Mouse (Mus musculus) midbrain, embryonic 13.5 days (tissue): ENCODE measurements around the gene Ptpdc1. TPM values are rescaled to one million over a fixed set of nuclear protein-coding genes. Genes with fewer than 3 reads are reported as not detected.

Experiments used
- ATAC-seq: fragments of 200-750 bp; cut with Nextera tagmentation; 2 replicates; pipeline ENCODE4 v1.8.0; 2017; ENCODE audit warnings: mild to moderate bottlenecking, moderate TSS enrichment, moderate library complexity
- H3K27ac ChIP-seq: fragments of 300-500 bp; sonication (generic); 2 replicates; pipeline ENCODE4 v1.5.1; 2015; ENCODE audit warnings: inconsistent platforms, mild to moderate bottlenecking, moderate library complexity
- H3K27me3 ChIP-seq: fragments of 300-500 bp; sonication (generic); 2 replicates; pipeline ENCODE4 v1.6.1; 2015; ENCODE audit warnings: mild to moderate bottlenecking, inconsistent platforms
- H3K36me3 ChIP-seq: fragments of 300-500 bp; sonication (generic); 2 replicates; pipeline ENCODE4 v1.6.1; 2015; ENCODE audit warnings: mild to moderate bottlenecking, inconsistent platforms
- H3K4me1 ChIP-seq: fragments of 300-500 bp; sonication (generic); replicated peaks from 2 replicates; pipeline ENCODE4 v1.6.1; 2015; ENCODE audit warnings: inconsistent platforms
- H3K4me2 ChIP-seq: fragments of 300-500 bp; sonication (generic); replicated peaks from 2 replicates; pipeline ENCODE4 v1.6.1; 2015; ENCODE audit warnings: moderate library complexity, mild to moderate bottlenecking, inconsistent platforms
- H3K4me3 ChIP-seq: fragments of 300-500 bp; sonication (generic); replicated peaks from 2 replicates; pipeline ENCODE4 v1.5.1; 2015; ENCODE audit warnings: mild to moderate bottlenecking, inconsistent platforms
- H3K9ac ChIP-seq: fragments of 300-500 bp; sonication (generic); replicated peaks from 2 replicates; pipeline ENCODE4 v1.6.1; 2015; ENCODE audit warnings: mild to moderate bottlenecking, inconsistent platforms
- H3K9me3 ChIP-seq: fragments of 300-500 bp; sonication (generic); 2 replicates; pipeline ENCODE4 v1.6.1; 2016; ENCODE audit warnings: mild to moderate bottlenecking, inconsistent platforms
- WGBS: fragments of 180-500 bp; shearing (Covaris S2); methylation state at CpG from one replicate; pipeline ENCODE4 v1.1.7; 2015; 5-methylcytosine and 5-hydroxymethylcytosine counted together
- polyA plus RNA-seq: library from polyadenylated mRNA; unstranded; fragments of >200 nt; fragmentation: Nextera tagmentation; extraction: Ambion mirVana; gene quantifications from 2 replicates; pipeline ENCODE4 v1.2.1, GENCODE M21; 2015

Gene Ptpdc1
- polyA plus RNA-seq, 1 experiment from 2014 or later = 16.5 TPM

- Histone ChIP-seq H3K4me1 (no peaks in the 10 kb centered on the region), H3K4me2 (no peak overlapping the region), H3K4me3 (no peak overlapping the region), H3K27me3 (no peaks in the 10 kb centered on the region), H3K9me3 (no peaks in the 10 kb centered on the region), H3K36me3 (peaks cover 33% of the 10 kb centered on the region), H3K27ac (no peak overlapping the region), H3K9ac (no peak overlapping the region)
- 87% methylated on average over 3 of the region's 3 CpGs for WGBS
- no peak for ATAC-seq
These were observed 22.2 kb downstream of the Ptpdc1 start for GRCm38 (mm10) chr13:48603296-48603695.

GRCm38 (mm10) chr13:48594605-48595004 lies 30.9 kb downstream of the Ptpdc1 start:
- ATAC-seq = peak; percentile 74
- Histone ChIP-seq H3K36me3 (peaks cover 21% of the 10 kb centered on the region), H3K4me2 (peak overlapping the region; percentile 35), H3K9ac (peak overlapping the region; percentile 33), H3K4me3 (no peak overlapping the region), H3K9me3 (no peaks in the 10 kb centered on the region), H3K27ac (peak overlapping the region; percentile 64), H3K4me1 (peaks cover 31% of the 10 kb centered on the region), H3K27me3 (no peaks in the 10 kb centered on the region)
- 32% methylated on average over 7 of the region's 7 CpGs for WGBS

GRCm38 (mm10) chr13:48594031-48594430 lies 31.4 kb downstream of the Ptpdc1 start:
- ATAC-seq = no peak
- WGBS = 13% methylated on average over 10 of the region's 10 CpGs
- peak overlapping the region; percentile 64 for H3K27ac ChIP-seq
- peak overlapping the region; percentile 33; the same call in 1 of the 2 replicates for H3K9ac ChIP-seq
- no peaks in the 10 kb centered on the region for H3K27me3 ChIP-seq
- H3K4me2 ChIP-seq = peak overlapping the region; percentile 35
- H3K4me1 ChIP-seq = peaks cover 31% of the 10 kb centered on the region
- no peaks in the 10 kb centered on the region for H3K9me3 ChIP-seq
- H3K4me3 ChIP-seq = no peak overlapping the region
- H3K36me3 ChIP-seq = peaks cover 25% of the 10 kb centered on the region

- Histone ChIP-seq H3K27ac (peak overlapping the region; percentile 84), H3K9ac (peak overlapping the region; percentile 61), H3K4me2 (peak overlapping the region; percentile 53), H3K36me3 (peaks cover 31% of the 10 kb centered on the region), H3K4me3 (peak overlapping the region; percentile 31), H3K27me3 (no peaks in the 10 kb centered on the region), H3K4me1 (peaks cover 31% of the 10 kb centered on the region), H3K9me3 (no peaks in the 10 kb centered on the region)
- 7% methylated on average over 15 of the region's 15 CpGs for WGBS
- peak; percentile 97 for ATAC-seq
These were observed 32.3 kb downstream of the Ptpdc1 start for GRCm38 (mm10) chr13:48593181-48593580.

GRCm38 (mm10) chr13:48590743-48591142 lies 34.7 kb downstream of the Ptpdc1 start:
- ATAC-seq = no peak
- H3K36me3 ChIP-seq = peaks cover 49% of the 10 kb centered on the region

GRCm38 (mm10) chr13:48587354-48587753 lies 38.1 kb downstream of the Ptpdc1 start:
- no peaks in the 10 kb centered on the region for H3K4me1 ChIP-seq
- no peaks in the 10 kb centered on the region for H3K9me3 ChIP-seq
- H3K4me3 ChIP-seq = no peak overlapping the region
- H3K27ac ChIP-seq = no peak overlapping the region
- peaks cover 63% of the 10 kb centered on the region for H3K36me3 ChIP-seq
- H3K27me3 ChIP-seq = no peaks in the 10 kb centered on the region
- ATAC-seq = no peak
- 87% methylated on average over 11 of the region's 11 CpGs for WGBS
- H3K9ac ChIP-seq = no peak overlapping the region
- no peak overlapping the region for H3K4me2 ChIP-seq

More at GRCm38 (mm10) chr13:48590743-48591142, 34.7 kb downstream of the Ptpdc1 start:
- Histone ChIP-seq H3K4me1 (peaks cover 27% of the 10 kb centered on the region), H3K4me2 (no peak overlapping the region), H3K9me3 (no peaks in the 10 kb centered on the region), H3K4me3 (no peak overlapping the region), H3K27me3 (no peaks in the 10 kb centered on the region), H3K9ac (no peak overlapping the region), H3K27ac (no peak overlapping the region)

- no peak overlapping the region for H3K4me2 ChIP-seq
- WGBS = 82% methylated on average over 9 of the region's 9 CpGs
- no peak overlapping the region for H3K27ac ChIP-seq
- H3K9me3 ChIP-seq = no peaks in the 10 kb centered on the region
- H3K27me3 ChIP-seq = no peaks in the 10 kb centered on the region
- H3K36me3 ChIP-seq = peaks cover 61% of the 10 kb centered on the region
- H3K4me3 ChIP-seq = no peak overlapping the region
- no peak overlapping the region for H3K9ac ChIP-seq
- no peak for ATAC-seq
- no peaks in the 10 kb centered on the region for H3K4me1 ChIP-seq
These were observed 39.0 kb downstream of the Ptpdc1 start for GRCm38 (mm10) chr13:48586496-48586895.

GRCm38 (mm10) chr13:48585786-48586185 lies 39.7 kb downstream of the Ptpdc1 start:
- H3K36me3 ChIP-seq = peaks cover 65% of the 10 kb centered on the region
- WGBS = 89% methylated on average over 7 of the region's 7 CpGs
- no peaks in the 10 kb centered on the region for H3K9me3 ChIP-seq
- H3K4me3 ChIP-seq = no peak overlapping the region
- H3K4me2 ChIP-seq = no peak overlapping the region
- ATAC-seq = no peak
- no peaks in the 10 kb centered on the region for H3K4me1 ChIP-seq
- no peak overlapping the region for H3K27ac ChIP-seq
- no peak overlapping the region for H3K9ac ChIP-seq
- H3K27me3 ChIP-seq = no peaks in the 10 kb centered on the region

GRCm38 (mm10) chr13:48582688-48583379 lies 42.6 kb downstream of the Ptpdc1 start:
- ATAC-seq = no peak
- Histone ChIP-seq H3K27ac (no peak overlapping the region), H3K4me2 (no peak overlapping the region), H3K9ac (no peak overlapping the region), H3K4me3 (no peak overlapping the region), H3K27me3 (no peaks in the 10 kb centered on the region), H3K36me3 (peaks cover 57% of the 10 kb centered on the region), H3K9me3 (no peaks in the 10 kb centered on the region), H3K4me1 (no peaks in the 10 kb centered on the region)
- 77% methylated on average over 10 of the region's 10 CpGs for WGBS

GRCm38 (mm10) chr13:48578616-48579015 lies 46.8 kb downstream of the Ptpdc1 start:
- Histone ChIP-seq H3K27me3 (no peaks in the 10 kb centered on the region), H3K4me1 (peaks cover 18% of the 10 kb centered on the region), H3K36me3 (peaks cover 32% of the 10 kb centered on the region), H3K4me3 (no peak overlapping the region), H3K9ac (no peak overlapping the region), H3K4me2 (no peak overlapping the region), H3K9me3 (no peaks in the 10 kb centered on the region), H3K27ac (no peak overlapping the region)
- no peak for ATAC-seq
- 81% methylated on average over 4 of the region's 4 CpGs for WGBS

GRCm38 (mm10) chr13:48577836-48578235 lies 47.6 kb downstream of the Ptpdc1 start:
- Histone ChIP-seq H3K27me3 (no peaks in the 10 kb centered on the region), H3K27ac (no peak overlapping the region), H3K9me3 (no peaks in the 10 kb centered on the region), H3K4me1 (peaks cover 24% of the 10 kb centered on the region), H3K4me3 (no peak overlapping the region), H3K4me2 (no peak overlapping the region), H3K36me3 (peaks cover 28% of the 10 kb centered on the region), H3K9ac (no peak overlapping the region)
- no peak for ATAC-seq
- WGBS = 62% methylated on average over 11 of the region's 11 CpGs

GRCm38 (mm10) chr13:48577007-48577406 lies 48.5 kb downstream of the Ptpdc1 start:
- Histone ChIP-seq H3K27me3 (no peaks in the 10 kb centered on the region), H3K27ac (no peak overlapping the region), H3K36me3 (peaks cover 21% of the 10 kb centered on the region), H3K4me3 (no peak overlapping the region), H3K4me1 (peaks cover 24% of the 10 kb centered on the region), H3K9ac (no peak overlapping the region), H3K9me3 (no peaks in the 10 kb centered on the region), H3K4me2 (no peak overlapping the region)
- ATAC-seq = peak; percentile 55; the same call in 1 of the 2 replicates
- 64% methylated on average over 6 of the region's 6 CpGs for WGBS

- ATAC-seq = no peak
- no peaks in the 10 kb centered on the region for H3K9me3 ChIP-seq
- 81% methylated on average over 6 of the region's 6 CpGs for WGBS
- H3K9ac ChIP-seq = no peak overlapping the region
- no peak overlapping the region for H3K27ac ChIP-seq
- H3K4me3 ChIP-seq = no peak overlapping the region
- peaks cover 24% of the 10 kb centered on the region for H3K4me1 ChIP-seq
- H3K36me3 ChIP-seq = peaks cover 5% of the 10 kb centered on the region; the same call in 1 of the 2 replicates
- no peaks in the 10 kb centered on the region for H3K27me3 ChIP-seq
- H3K4me2 ChIP-seq = no peak overlapping the region
These were observed 50.7 kb downstream of the Ptpdc1 start for GRCm38 (mm10) chr13:48574718-48575117.
